Mouse (Mus musculus): ENCODE measurements around the gene B3gnt9. TPM values are rescaled to one million over a fixed set of nuclear protein-coding genes. Genes with fewer than 3 reads are reported as not detected.

Gene B3gnt9
- total RNA-seq (2021) (1 to 10 TPM; 3.5 to 5.2 TPM), polyA plus RNA-seq (2012; rRNA removed) (7.1 and 8.5 TPM in 2 replicates)
- long read RNA-seq, partial matches to known transcripts: 0 of 5 reads
- long read RNA-seq, other reads (novel, unspliced or antisense): 0 of 5 reads

DNA sequence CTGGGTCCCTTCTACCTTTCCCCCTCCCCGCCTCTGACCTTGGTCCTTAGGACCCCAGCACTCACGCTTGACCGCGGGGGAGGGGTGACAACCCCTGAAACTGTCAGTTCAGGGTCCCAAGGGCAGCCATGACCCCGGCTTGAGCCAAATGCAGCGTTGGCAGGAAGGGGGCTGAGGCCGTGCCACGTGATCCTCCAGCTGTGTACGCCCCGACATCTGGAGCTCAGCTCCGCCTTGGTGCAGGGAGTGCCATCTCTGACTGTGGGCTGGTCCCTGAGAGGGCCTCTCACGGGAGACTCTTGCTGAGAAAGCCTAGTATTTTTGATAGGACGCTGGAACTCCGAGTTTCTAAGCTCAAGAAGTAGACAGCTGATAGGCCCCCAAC lies at the start of gene B3gnt9:
Gene B3gnt9, minus strand, starts transcription at position 188 of the 385 bp plus-strand sequence.
- Histone ChIP-seq H3K36me3 (ENCODE audit: control insufficient read depth, insufficient read depth, low read length) (no peaks in the 10 kb centered on the region), H3K27ac (peak within 1 kb of the TSS; percentile 78), H3K4me1 (ENCODE audit: control insufficient read depth, insufficient read depth, low read length) (peaks cover 2% of the 10 kb centered on the region; the same call in 1 of the 2 replicates), H3K4me3 (peak within 1 kb of the TSS; percentile 76), H3K9ac (ENCODE audit: low read depth, low read length) (peak within 1 kb of the TSS; percentile 37), H3K79me2 (replicated peaks; ENCODE audit: control insufficient read depth, insufficient read depth, low read length) (no peaks in the 10 kb centered on the region), H3K27me3 (ENCODE audit: control insufficient read depth, insufficient read depth, low read length) (no peaks in the 10 kb centered on the region)
- TF ChIP-seq POLR2A (IDR thresholded peaks at IDR 0.05; ENCODE audit: insufficient read depth, low read depth, low read length) (no peak; the same call in 1 of the 2 replicates), EP300 (IDR thresholded peaks at IDR 0.05; ENCODE audit: insufficient read depth, low read depth, low read length) (no peak), CTCF (IDR thresholded peaks at IDR 0.05) (no peak)
- 6% methylated on average over 14 of the region's 14 CpGs for WGBS
- peak; percentile 84 to 85 for DNase-seq
- intact Hi-C loops (cut with DNase I): loop anchor here (2.0 kb wide), 2 partner anchors 30 to 36 kb away; partner anchors contain the start of gene D230025D16Rik

DNA sequence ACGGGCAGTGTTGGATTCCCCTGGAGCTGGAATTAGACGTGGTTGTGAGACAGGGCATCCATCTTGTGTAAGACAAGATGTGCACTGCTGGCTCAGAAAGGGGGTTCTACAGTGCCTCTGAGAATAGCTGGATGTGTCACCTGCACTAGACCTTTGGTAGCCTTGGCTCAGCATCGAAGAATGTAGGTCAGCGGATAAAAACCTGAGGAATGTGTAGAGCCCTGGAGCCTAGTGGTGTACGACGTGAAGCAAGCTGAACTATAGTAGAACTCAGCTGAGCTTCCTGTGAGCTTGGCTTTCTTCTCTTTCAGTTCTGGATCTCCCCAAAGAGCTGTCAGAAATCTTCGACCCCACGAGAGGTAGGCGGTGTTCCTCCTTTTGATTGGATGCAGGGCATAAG lies 48.9 kb upstream of the B3gnt9 start:
- H3K4me1 ChIP-seq (ENCODE audit: control insufficient read depth, insufficient read depth, low read length): peaks cover 2% of the 10 kb centered on the region
- peaks cover 2% of the 10 kb centered on the region for H3K36me3 ChIP-seq (ENCODE audit: control insufficient read depth, insufficient read depth, low read length)
- H3K27me3 ChIP-seq (ENCODE audit: control insufficient read depth, insufficient read depth, low read length): no peaks in the 10 kb centered on the region
- no peaks in the 10 kb centered on the region for H3K79me2 ChIP-seq (replicated peaks; ENCODE audit: control insufficient read depth, insufficient read depth, low read length)
- no peak overlapping the region for H3K9ac ChIP-seq (ENCODE audit: low read depth, low read length)
- intact Hi-C loops (cut with DNase I): no loop called here
- no peak overlapping the region for H3K4me3 ChIP-seq
- no peak for DNase-seq
- no peak overlapping the region for H3K27ac ChIP-seq
- TF ChIP-seq POLR2A (IDR thresholded peaks at IDR 0.05; ENCODE audit: insufficient read depth, low read depth, low read length) (no peak), EP300 (IDR thresholded peaks at IDR 0.05; ENCODE audit: insufficient read depth, low read depth, low read length) (no peak), CTCF (IDR thresholded peaks at IDR 0.05) (no peak)
- 59% methylated on average over 9 of the region's 9 CpGs for WGBS

DNA sequence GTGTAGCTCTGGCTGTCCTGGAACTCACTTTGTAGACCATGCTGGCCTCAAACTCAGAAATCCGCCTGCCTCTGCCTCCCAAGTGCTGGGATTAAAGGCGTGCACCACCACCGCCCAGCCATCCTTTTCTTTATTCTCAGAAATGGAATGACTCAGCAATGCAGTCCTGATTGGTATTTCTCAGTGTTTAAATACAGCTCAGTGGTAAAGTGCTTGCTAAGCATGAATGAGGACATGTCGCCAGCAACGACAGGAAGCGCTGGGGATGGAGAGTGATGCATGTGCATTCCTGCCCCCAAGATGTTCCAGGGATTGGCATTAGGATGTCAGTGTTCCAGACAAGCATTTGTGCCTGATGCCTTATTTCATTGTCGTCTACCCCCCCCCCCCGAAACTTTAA lies 48.4 kb upstream of the B3gnt9 start:
- 66% methylated on average over 8 of the region's 8 CpGs for WGBS
- DNase-seq: no peak
- no peak overlapping the region for H3K27ac ChIP-seq
- H3K9ac ChIP-seq (ENCODE audit: low read depth, low read length): no peak overlapping the region
- H3K79me2 ChIP-seq (replicated peaks; ENCODE audit: control insufficient read depth, insufficient read depth, low read length): no peaks in the 10 kb centered on the region
- H3K27me3 ChIP-seq (ENCODE audit: control insufficient read depth, insufficient read depth, low read length): no peaks in the 10 kb centered on the region
- intact Hi-C loops (cut with DNase I): no loop called here
- H3K4me1 ChIP-seq (ENCODE audit: control insufficient read depth, insufficient read depth, low read length): peaks cover 4% of the 10 kb centered on the region
- peaks cover 4% of the 10 kb centered on the region for H3K36me3 ChIP-seq (ENCODE audit: control insufficient read depth, insufficient read depth, low read length)
- H3K4me3 ChIP-seq: no peak overlapping the region
- TF ChIP-seq CTCF (IDR thresholded peaks at IDR 0.05) (no peak), POLR2A (IDR thresholded peaks at IDR 0.05; ENCODE audit: insufficient read depth, low read depth, low read length) (no peak), EP300 (IDR thresholded peaks at IDR 0.05; ENCODE audit: insufficient read depth, low read depth, low read length) (no peak)

DNA sequence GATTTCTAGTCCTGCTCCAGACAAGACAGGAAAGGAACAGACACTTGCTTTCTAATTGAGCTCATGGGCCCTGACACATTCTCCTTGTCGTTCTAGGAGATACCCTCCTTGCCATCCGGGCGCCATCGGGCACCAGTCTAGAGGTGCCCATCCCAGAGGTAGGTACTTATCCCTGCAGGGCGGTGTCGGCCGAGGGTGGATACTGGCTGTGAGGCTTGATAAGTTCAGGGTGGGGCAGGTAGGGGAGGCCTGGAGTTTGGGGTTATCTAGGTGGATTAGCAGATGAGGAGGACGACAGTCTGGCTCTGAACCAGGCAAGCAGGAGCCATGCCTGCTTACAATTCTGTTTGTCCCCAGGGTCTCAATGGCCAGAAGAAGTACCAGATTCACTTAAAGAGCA lies 45.0 kb upstream of the B3gnt9 start:
- intact Hi-C loops (cut with DNase I): loop anchor here (10.0 kb wide), 1 partner anchor 645 kb away; no protein-coding TSS in a partner anchor
- H3K4me1 ChIP-seq (ENCODE audit: control insufficient read depth, insufficient read depth, low read length): peaks cover 6% of the 10 kb centered on the region

DNA sequence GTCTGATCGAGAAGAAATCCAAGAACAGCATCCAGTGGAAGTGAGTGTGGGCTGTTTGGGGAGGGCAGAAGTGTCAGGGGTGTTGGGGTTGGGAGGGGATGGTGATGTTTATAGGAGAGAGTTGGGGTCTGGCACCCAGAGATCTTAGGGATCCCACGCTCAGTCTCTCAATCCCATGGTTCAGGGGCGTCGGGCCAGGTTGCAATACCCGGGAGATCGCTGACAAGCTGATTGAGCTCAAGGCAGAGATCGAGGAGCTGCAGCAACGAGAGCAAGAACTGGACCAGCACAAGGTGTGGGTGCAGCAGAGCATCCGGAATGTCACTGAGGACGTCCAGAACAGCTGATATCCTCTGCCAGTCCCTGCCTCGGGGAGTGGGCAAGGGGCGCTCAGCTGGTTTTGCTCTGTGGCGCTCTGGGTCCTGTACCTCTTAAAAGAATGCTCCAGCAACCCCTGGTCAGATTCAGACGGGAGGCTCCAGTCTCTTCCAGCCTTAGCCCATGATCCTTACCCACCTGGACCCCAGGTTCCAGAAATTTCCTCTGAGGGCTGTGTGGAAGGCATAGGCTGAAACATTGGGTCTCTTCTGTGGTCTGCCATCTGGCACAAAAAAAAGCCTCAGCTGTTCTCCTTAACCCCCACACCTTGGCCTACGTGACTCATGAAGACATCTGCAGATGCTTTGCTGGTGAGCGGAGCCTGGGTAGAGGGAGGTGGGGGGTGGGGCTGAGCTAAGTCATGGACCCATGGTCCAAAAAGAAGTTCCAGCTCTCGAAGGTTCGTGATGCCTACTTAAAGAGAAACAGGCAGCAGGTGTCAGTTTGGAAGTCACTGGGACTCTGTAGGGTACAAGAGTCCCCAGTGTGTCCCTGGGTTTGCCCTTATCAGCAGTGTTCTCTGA lies 43.6 kb upstream of the B3gnt9 start:
- Histone ChIP-seq H3K27me3 (ENCODE audit: control insufficient read depth, insufficient read depth, low read length) (no peaks in the 10 kb centered on the region), H3K36me3 (ENCODE audit: control insufficient read depth, insufficient read depth, low read length) (peaks cover 4% of the 10 kb centered on the region), H3K79me2 (replicated peaks; ENCODE audit: control insufficient read depth, insufficient read depth, low read length) (no peaks in the 10 kb centered on the region), H3K4me3 (peak overlapping the region; percentile 99), H3K4me1 (ENCODE audit: control insufficient read depth, insufficient read depth, low read length) (peaks cover 3% of the 10 kb centered on the region), H3K9ac (ENCODE audit: low read depth, low read length) (peak overlapping the region; percentile 96), H3K27ac (peak overlapping the region; percentile 88)
- WGBS: 36% methylated on average over 18 of the region's 18 CpGs
- TF ChIP-seq EP300 (IDR thresholded peaks at IDR 0.05; ENCODE audit: insufficient read depth, low read depth, low read length) (no peak), CTCF (IDR thresholded peaks at IDR 0.05) (no peak), POLR2A (IDR thresholded peaks at IDR 0.05; ENCODE audit: insufficient read depth, low read depth, low read length) (no peak)
- no peak for DNase-seq
- intact Hi-C loops (cut with DNase I): loop anchor here (10.0 kb wide), 1 partner anchor 644 kb away; no protein-coding TSS in a partner anchor

More for the DNA sequence above, 45.0 kb upstream of the B3gnt9 start:
- TF ChIP-seq POLR2A (IDR thresholded peaks at IDR 0.05; ENCODE audit: insufficient read depth, low read depth, low read length) (no peak), CTCF (IDR thresholded peaks at IDR 0.05) (no peak), EP300 (IDR thresholded peaks at IDR 0.05; ENCODE audit: insufficient read depth, low read depth, low read length) (no peak)
- DNase-seq: no peak
- H3K9ac ChIP-seq (ENCODE audit: low read depth, low read length): no peak overlapping the region
- no peak overlapping the region for H3K4me3 ChIP-seq
- no peak overlapping the region for H3K27ac ChIP-seq
- peaks cover 4% of the 10 kb centered on the region for H3K36me3 ChIP-seq (ENCODE audit: control insufficient read depth, insufficient read depth, low read length)
- WGBS: 91% methylated on average over 8 of the region's 8 CpGs
- H3K79me2 ChIP-seq (replicated peaks; ENCODE audit: control insufficient read depth, insufficient read depth, low read length): no peaks in the 10 kb centered on the region
- no peaks in the 10 kb centered on the region for H3K27me3 ChIP-seq (ENCODE audit: control insufficient read depth, insufficient read depth, low read length)

Data from heart, adult 2 months (tissue).